Mouse (Mus musculus) spleen, postnatal 14 days (tissue): ENCODE data around the gene Alg12.

Source experiments
- DNase-seq, 2 experiments: peaks; one replicate each; pipeline ENCODE4 v3.0.0; 2021 to 2022; ENCODE audit warnings: low spot score in 2 of 2

Alg12 gene

GRCm38 (mm10) chr15:88854969-88855830 lies 36.1 kb upstream of the Alg12 start:
- DNase-seq = no peak

GRCm38 (mm10) chr15:88854119-88854968 lies 35.2 kb upstream of the Alg12 start:
- DNase-seq = no peak

GRCm38 (mm10) chr15:88853106-88853505 lies 34.0 kb upstream of the Alg12 start:
- DNase-seq = no peak

- DNase-seq = no peak
These were observed 32.5 kb upstream of the Alg12 start for GRCm38 (mm10) chr15:88851507-88852149.

- no peak for DNase-seq
These were observed 32.0 kb upstream of the Alg12 start for GRCm38 (mm10) chr15:88851076-88851475.

GRCm38 (mm10) chr15:88850146-88850826 lies 31.2 kb upstream of the Alg12 start:
- no peak for DNase-seq

GRCm38 (mm10) chr15:88849621-88850020 lies 30.5 kb upstream of the Alg12 start:
- DNase-seq = no peak

GRCm38 (mm10) chr15:88848661-88849060 lies 29.5 kb upstream of the Alg12 start:
- no peak for DNase-seq

- DNase-seq = no peak
These were observed 25.8 kb upstream of the Alg12 start for GRCm38 (mm10) chr15:88844966-88845365.

- DNase-seq = no peak
These were observed 24.5 kb upstream of the Alg12 start for GRCm38 (mm10) chr15:88843486-88844097.

GRCm38 (mm10) chr15:88842300-88842673 lies 23.2 kb upstream of the Alg12 start:
- DNase-seq = no peak

- no peak for DNase-seq
These were observed 22.6 kb upstream of the Alg12 start for GRCm38 (mm10) chr15:88841580-88842299.

- DNase-seq = no peak
These were observed 22.0 kb upstream of the Alg12 start for GRCm38 (mm10) chr15:88841160-88841559.

- DNase-seq = no peak
These were observed 21.0 kb upstream of the Alg12 start for GRCm38 (mm10) chr15:88840126-88840525.

- DNase-seq = no peak
These were observed 20.2 kb upstream of the Alg12 start for GRCm38 (mm10) chr15:88839271-88839670.

GRCm38 (mm10) chr15:88837977-88838376 lies 18.9 kb upstream of the Alg12 start:
- no peak for DNase-seq

- DNase-seq = no peak
These were observed 18.2 kb upstream of the Alg12 start for GRCm38 (mm10) chr15:88837199-88837932.

GRCm38 (mm10) chr15:88836571-88836970 lies 17.5 kb upstream of the Alg12 start:
- no peak for DNase-seq

GRCm38 (mm10) chr15:88836031-88836430 lies 16.9 kb upstream of the Alg12 start:
- no peak for DNase-seq

- DNase-seq = no peak
These were observed 13.4 kb upstream of the Alg12 start for GRCm38 (mm10) chr15:88832536-88832935.
